Mouse (Mus musculus): ENCODE measurements around the gene Clybl. TPM values are rescaled to one million over a fixed set of nuclear protein-coding genes. Genes with fewer than 3 reads are reported as not detected.
A peak's percentile ranks its signal among the peaks of the same experiment; 100 is the strongest.

Clybl gene
- polyA plus RNA-seq (2015; fragmentation: Nextera tagmentation; extraction: Ambion mirVana) = 25.4 and 27.2 TPM in 2 replicates

DNA sequence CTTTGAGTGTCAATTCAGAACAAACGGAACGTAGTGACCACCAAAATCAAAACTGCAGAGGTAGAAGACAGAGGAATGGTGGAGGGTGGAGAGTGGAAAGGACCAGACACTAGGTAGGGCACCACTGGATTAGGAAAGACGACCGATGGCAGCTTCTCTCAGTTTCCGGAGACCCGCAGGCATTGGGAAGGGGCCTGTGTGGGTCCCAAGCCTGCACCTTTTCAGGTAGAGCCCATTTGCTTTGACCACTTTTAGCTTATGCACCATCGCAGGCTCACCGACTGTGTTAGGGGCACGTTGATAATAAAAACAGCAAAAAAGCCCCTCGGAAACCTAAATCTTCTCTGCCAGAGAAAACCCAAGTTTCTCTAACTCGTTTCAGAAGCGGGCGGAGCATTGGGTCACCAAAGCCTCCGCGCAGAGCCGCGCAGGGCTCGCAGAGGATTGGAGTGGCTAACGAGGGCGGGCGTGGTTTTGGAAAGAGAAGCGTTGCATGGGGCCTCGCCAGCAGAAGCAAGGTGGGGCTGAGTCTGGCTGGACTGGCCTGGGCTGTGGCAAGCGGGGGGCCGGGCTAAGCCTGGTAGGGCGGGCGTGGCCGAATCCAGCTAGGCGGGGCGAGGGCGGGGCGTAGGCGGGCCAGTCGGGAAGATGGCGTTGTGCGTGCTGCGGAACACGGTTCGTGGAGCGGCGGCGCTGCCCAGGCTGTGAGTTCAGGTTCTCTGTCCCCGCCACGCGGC is at the start of gene Clybl:
Clybl (plus strand) TSS at position 627 of the 737 bp plus-strand sequence.
- H3K27ac ChIP-seq = no peak within 1 kb of the TSS
- H3K4me3 ChIP-seq (replicated peaks) = peak within 1 kb of the TSS; percentile 74

DNA sequence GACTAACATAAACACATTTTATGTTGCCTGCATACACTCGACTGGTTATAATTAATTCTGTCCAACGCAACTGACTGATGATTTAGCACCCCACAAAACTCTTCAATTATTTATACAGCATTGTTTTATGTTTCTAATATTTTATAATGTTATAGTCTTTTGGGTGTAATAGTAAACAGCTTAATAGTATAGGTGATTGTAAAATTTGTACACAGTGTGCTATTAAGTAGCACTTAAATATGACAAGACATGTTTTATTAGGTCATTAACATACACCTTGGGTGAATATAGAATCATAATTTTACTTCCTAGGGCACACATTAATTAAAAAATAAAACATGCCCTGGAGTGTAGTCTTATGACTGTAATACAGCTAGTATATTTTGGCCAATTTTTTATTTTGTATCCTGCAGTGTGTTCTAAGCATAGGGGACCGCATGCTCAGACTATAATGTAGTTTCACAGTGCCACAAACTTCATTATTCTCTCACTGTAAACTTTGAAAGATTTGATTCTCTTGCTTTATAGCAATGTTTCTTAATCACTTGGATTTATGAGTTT is 45.1 kb upstream of the Clybl start:
- Histone ChIP-seq H3K4me3 (replicated peaks) (no peak overlapping the region), H3K4me2 (no peak overlapping the region), H3K27me3 (no peaks in the 10 kb centered on the region), H3K9me3 (replicated peaks) (no peaks in the 10 kb centered on the region), H3K9ac (no peak overlapping the region), H3K4me1 (no peaks in the 10 kb centered on the region), H3K36me3 (peaks cover 61% of the 10 kb centered on the region), H3K27ac (no peak overlapping the region)
- no peak for ATAC-seq (replicated peaks; ENCODE audit: low FRiP score)
- WGBS = 83% methylated on average over 3 of the region's 3 CpGs

More for the DNA sequence above, at the start of gene Clybl:
- H3K9ac ChIP-seq = peak within 1 kb of the TSS; percentile 68
- H3K4me1 ChIP-seq = no peaks in the 10 kb centered on the region; the same call in 1 of the 2 replicates
- H3K36me3 ChIP-seq = no peaks in the 10 kb centered on the region
- 3% methylated on average over 45 of the region's 45 CpGs for WGBS
- 0 out of 2 replicates have a peak, but pooled peaks cover 2% of the 10 kb centered on the region for H3K27me3 ChIP-seq
- H3K4me2 ChIP-seq = peak within 1 kb of the TSS; percentile 71
- H3K9me3 ChIP-seq (replicated peaks) = no peaks in the 10 kb centered on the region
- ATAC-seq (replicated peaks; ENCODE audit: low FRiP score) = peak; percentile 99

DNA sequence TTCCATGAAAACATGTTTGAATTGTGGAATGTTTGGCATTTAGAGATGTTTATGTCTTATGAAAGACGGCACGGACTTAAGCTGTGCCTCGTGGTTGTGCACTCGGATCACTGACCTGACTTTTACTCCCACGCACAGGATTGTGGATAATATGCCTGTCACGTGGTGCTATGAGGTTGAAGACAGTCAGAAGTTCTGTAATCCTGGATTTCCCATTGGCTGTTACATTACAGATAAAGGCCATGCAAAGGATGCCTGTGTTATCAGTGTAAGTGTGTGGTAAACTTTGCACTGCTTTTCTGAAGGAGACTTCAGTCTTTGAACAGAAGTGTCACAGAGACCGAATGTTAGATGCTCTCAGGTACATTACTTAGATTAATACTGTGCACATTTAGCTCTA is 44.3 kb upstream of the Clybl start:
- H3K27ac ChIP-seq = no peak overlapping the region
- no peaks in the 10 kb centered on the region for H3K27me3 ChIP-seq
- H3K9me3 ChIP-seq (replicated peaks) = no peaks in the 10 kb centered on the region
- WGBS = 64% methylated on average over 7 of the region's 7 CpGs
- H3K36me3 ChIP-seq = peaks cover 62% of the 10 kb centered on the region
- H3K4me2 ChIP-seq = no peak overlapping the region
- no peaks in the 10 kb centered on the region for H3K4me1 ChIP-seq
- H3K9ac ChIP-seq = no peak overlapping the region
- H3K4me3 ChIP-seq (replicated peaks) = no peak overlapping the region
- ATAC-seq (replicated peaks; ENCODE audit: low FRiP score) = no peak

DNA sequence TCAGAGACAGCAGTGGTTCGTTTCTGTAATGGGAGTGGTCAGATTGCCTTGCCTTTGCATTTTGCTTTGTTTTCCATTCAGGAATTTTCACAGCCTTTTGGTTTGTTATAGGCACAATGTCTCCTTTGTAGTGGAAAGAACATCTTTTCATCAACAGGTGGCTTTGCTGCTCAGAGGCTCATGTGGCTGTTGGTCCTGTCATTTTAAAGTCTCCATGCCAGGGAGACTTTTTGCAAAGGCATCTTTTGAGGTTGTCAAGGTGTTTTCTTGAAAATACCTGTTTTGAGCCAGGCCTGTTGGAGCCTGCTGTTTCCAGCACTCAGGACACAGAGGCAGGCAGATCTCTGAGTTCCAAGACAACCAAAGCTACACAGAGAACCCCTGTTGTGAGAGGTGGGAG is 41.4 kb upstream of the Clybl start:
- Histone ChIP-seq H3K4me3 (replicated peaks) (no peak overlapping the region), H3K9me3 (replicated peaks) (no peaks in the 10 kb centered on the region), H3K4me1 (no peaks in the 10 kb centered on the region), H3K36me3 (peaks cover 77% of the 10 kb centered on the region), H3K4me2 (no peak overlapping the region), H3K27ac (no peak overlapping the region), H3K9ac (no peak overlapping the region), H3K27me3 (no peaks in the 10 kb centered on the region)
- WGBS = 65% methylated on average over 1 of the region's 1 CpGs
- ATAC-seq (replicated peaks; ENCODE audit: low FRiP score) = no peak

DNA sequence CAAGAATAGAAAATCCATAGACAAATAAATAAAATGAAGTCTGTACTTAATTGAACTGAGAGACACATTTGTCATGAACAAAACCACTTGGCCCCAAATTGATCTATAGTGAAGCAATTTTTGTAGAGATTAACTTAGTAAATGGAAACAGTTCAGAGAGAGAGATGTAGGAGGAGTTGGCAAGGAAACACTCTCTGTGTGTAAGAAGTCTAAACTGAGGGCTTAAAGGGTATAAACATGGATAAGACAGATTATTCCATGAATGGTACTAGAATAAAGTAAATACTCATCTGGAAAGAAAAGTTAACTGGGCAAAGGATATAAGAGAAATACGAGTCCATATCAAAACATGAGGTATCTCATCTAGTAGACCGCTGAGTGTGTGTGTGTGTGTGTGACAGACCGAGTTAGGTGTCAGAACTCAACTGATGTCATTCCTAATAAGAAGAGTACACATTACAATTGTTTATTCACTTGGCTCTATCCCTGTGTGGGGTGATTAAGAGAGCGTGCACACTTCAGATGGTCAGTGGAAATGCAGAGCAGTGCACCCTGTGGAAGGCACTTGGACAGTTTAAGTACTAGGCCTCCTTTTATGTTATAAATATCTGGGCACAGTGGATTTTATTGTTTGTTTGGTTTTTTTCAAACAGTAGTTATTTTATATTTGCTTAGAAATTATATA is 37.8 kb upstream of the Clybl start:
- H3K4me3 ChIP-seq (replicated peaks) = no peak overlapping the region
- H3K36me3 ChIP-seq = peaks cover 93% of the 10 kb centered on the region
- no peak overlapping the region for H3K27ac ChIP-seq
- ATAC-seq (replicated peaks; ENCODE audit: low FRiP score) = no peak
- H3K27me3 ChIP-seq = no peaks in the 10 kb centered on the region
- no peak overlapping the region for H3K9ac ChIP-seq
- no peaks in the 10 kb centered on the region for H3K9me3 ChIP-seq (replicated peaks)
- H3K4me2 ChIP-seq = no peak overlapping the region
- WGBS = 91% methylated on average over 4 of the region's 4 CpGs
- H3K4me1 ChIP-seq = no peaks in the 10 kb centered on the region

DNA sequence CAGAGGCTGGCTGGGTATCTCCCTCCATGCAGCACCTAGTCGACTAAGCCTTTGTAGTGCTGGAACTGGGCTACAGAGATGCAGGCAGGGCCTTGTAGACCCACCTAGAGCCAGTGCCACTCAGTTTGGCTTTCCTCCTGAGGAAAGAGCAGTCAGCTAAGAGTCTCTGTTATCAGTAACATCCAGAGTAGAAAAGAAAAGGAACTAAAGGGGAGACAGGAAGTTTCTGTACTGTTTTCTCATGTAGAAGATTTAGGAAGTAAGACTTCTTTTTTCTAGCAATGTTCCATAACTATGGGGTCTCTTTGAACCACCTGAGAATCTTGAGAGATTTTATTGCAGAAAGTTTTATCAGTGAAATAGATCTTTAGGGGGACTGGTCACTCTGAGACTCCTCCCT is 36.1 kb upstream of the Clybl start:
- Histone ChIP-seq H3K9ac (no peak overlapping the region), H3K36me3 (peaks cover 96% of the 10 kb centered on the region), H3K4me3 (replicated peaks) (no peak overlapping the region), H3K9me3 (replicated peaks) (no peaks in the 10 kb centered on the region), H3K4me2 (no peak overlapping the region), H3K27me3 (no peaks in the 10 kb centered on the region), H3K27ac (no peak overlapping the region), H3K4me1 (no peaks in the 10 kb centered on the region)
- ATAC-seq (replicated peaks; ENCODE audit: low FRiP score) = no peak
- WGBS = 74% methylated on average over 1 of the region's 1 CpGs

DNA sequence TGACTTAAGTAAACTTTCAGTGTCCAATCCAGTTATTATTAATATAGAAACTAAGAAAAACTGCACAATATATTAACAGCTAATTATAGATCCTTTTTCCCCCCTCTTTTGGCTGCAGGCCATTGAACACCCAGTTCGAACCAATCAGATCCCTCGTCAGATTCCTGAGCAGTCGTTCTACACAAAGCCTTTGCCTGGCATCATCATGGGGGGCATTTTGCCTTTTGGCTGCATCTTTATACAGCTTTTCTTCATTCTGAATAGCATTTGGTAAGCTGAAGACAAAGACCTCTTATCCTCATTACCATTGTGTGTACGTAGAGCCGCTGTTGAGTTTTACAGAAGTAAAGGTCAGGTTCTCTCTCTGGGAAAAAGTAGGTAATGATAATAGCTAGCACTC is 30.9 kb upstream of the Clybl start:
- Histone ChIP-seq H3K4me1 (no peaks in the 10 kb centered on the region), H3K36me3 (peaks cover 95% of the 10 kb centered on the region), H3K27ac (no peak overlapping the region), H3K4me3 (replicated peaks) (no peak overlapping the region), H3K9me3 (replicated peaks) (no peaks in the 10 kb centered on the region), H3K4me2 (no peak overlapping the region), H3K9ac (no peak overlapping the region), H3K27me3 (no peaks in the 10 kb centered on the region)
- 89% methylated on average over 5 of the region's 5 CpGs for WGBS
- ATAC-seq (replicated peaks; ENCODE audit: low FRiP score) = no peak

DNA sequence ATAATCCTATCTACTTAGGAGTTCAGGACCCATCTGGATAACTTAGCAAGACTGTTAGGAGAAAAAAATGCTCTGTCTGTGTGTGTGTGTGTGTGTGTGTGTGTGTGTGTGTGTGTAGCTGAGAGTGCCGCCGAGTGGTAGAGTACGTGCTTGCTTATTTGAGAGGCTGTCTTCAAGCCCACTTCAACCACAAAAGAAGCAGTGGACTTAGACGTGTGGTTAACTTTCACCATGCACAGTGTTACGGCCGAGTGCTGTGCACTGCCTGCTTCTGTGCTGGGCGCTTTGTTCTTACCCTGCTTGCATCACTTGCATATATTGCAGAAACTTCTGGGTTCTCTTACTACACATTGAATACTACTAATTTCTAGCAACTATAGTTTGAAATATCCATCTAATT is 23.8 kb upstream of the Clybl start:
- H3K27ac ChIP-seq = no peak overlapping the region
- no peak overlapping the region for H3K4me2 ChIP-seq
- no peaks in the 10 kb centered on the region for H3K27me3 ChIP-seq
- H3K4me3 ChIP-seq (replicated peaks) = no peak overlapping the region
- H3K36me3 ChIP-seq = peaks cover 81% of the 10 kb centered on the region
- H3K4me1 ChIP-seq = 0 out of 2 replicates have a peak, but pooled peaks cover 3% of the 10 kb centered on the region
- 94% methylated on average over 7 of the region's 7 CpGs for WGBS
- no peak overlapping the region for H3K9ac ChIP-seq
- no peak for ATAC-seq (replicated peaks; ENCODE audit: low FRiP score)
- no peaks in the 10 kb centered on the region for H3K9me3 ChIP-seq (replicated peaks)

DNA sequence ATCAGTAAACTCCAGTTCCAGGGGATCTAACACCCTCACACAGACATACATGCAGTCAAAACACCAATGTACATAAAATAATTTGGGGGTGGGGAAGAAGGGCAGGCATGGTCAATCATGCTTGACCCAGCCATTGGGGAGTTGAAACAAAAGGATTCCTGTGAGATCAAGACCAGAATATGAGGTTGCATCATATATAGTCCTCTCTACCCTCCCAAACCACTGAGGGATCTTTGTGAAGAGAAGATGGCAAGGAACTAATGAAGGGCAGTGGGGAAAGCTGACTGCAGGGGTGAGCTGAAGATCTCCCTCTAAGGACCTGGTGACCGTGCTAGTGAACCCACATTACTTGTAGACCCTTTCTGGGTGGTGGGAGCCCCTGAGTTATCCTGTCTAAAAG is 20.6 kb upstream of the Clybl start:
- H3K36me3 ChIP-seq = peaks cover 55% of the 10 kb centered on the region
- no peak overlapping the region for H3K27ac ChIP-seq
- no peak for ATAC-seq (replicated peaks; ENCODE audit: low FRiP score)
- 96% methylated on average over 1 of the region's 1 CpGs for WGBS
- no peaks in the 10 kb centered on the region for H3K27me3 ChIP-seq
- 0 out of 2 replicates have a peak, but pooled peaks cover 3% of the 10 kb centered on the region for H3K4me1 ChIP-seq
- H3K9ac ChIP-seq = no peak overlapping the region
- no peak overlapping the region for H3K4me2 ChIP-seq
- H3K9me3 ChIP-seq (replicated peaks) = no peaks in the 10 kb centered on the region
- no peak overlapping the region for H3K4me3 ChIP-seq (replicated peaks)

DNA sequence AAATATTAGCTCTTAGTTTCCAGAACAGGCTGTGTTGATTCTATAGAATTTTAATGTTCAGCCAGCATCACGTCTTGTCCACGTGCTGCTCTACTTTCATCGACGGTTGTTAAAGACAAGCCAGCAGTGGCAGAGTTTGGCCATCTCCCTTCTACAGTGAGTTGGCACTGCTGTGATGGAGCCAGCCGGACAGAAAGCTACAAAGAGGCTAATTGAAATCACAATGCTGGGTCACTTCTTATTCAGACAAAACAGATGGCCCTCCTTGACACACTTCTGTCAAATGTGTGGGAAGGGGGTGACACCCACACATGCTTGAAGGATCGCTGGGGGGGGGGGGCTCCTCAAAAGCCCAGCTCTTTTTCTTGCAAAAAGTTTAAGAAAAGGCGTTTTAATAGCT is 12.6 kb upstream of the Clybl start:
- no peak for ATAC-seq (replicated peaks; ENCODE audit: low FRiP score)

DNA sequence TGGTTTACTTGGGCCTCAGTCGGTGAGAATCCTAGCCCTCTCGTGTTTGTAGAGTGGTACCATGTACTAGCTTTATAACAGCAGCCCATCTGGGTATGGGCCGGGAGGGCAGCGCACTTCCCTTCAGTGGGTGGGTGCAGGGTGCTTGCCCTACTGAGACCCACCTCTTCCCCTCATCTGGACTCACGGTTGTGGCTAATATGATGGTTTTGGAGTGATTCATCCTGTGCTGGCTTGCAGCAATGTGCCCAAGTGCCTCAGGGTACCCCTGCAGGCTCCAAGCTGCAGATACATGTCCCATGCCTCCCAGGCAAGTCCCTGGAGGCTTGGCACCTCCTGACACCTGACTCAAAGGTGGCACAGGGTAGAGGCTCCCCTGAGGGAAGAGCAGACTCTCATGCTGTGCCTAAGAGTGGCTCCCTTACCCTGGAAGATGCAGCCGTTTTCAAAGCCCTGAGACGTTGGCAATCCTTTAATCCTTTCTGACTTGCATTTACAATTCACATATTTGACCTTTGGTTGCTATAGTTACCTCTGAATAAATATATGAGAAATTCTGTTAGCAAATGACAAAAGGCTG is 11.2 kb upstream of the Clybl start:
- Histone ChIP-seq H3K4me3 (replicated peaks) (no peak overlapping the region), H3K27me3 (no peaks in the 10 kb centered on the region), H3K27ac (no peak overlapping the region), H3K36me3 (no peaks in the 10 kb centered on the region), H3K4me2 (no peak overlapping the region), H3K4me1 (peaks cover 10% of the 10 kb centered on the region; the same call in 1 of the 2 replicates), H3K9me3 (replicated peaks) (no peaks in the 10 kb centered on the region), H3K9ac (no peak overlapping the region)
- WGBS = 73% methylated on average over 7 of the region's 7 CpGs
- ATAC-seq (replicated peaks; ENCODE audit: low FRiP score) = no peak

More for the DNA sequence above, 12.6 kb upstream of the Clybl start:
- no peak overlapping the region for H3K27ac ChIP-seq
- H3K27me3 ChIP-seq = no peaks in the 10 kb centered on the region
- no peaks in the 10 kb centered on the region for H3K9me3 ChIP-seq (replicated peaks)
- peaks cover 10% of the 10 kb centered on the region; the same call in 1 of the 2 replicates for H3K4me1 ChIP-seq
- H3K4me3 ChIP-seq (replicated peaks) = no peak overlapping the region
- H3K36me3 ChIP-seq = no peaks in the 10 kb centered on the region
- 85% methylated on average over 7 of the region's 7 CpGs for WGBS
- no peak overlapping the region for H3K4me2 ChIP-seq
- H3K9ac ChIP-seq = no peak overlapping the region

DNA sequence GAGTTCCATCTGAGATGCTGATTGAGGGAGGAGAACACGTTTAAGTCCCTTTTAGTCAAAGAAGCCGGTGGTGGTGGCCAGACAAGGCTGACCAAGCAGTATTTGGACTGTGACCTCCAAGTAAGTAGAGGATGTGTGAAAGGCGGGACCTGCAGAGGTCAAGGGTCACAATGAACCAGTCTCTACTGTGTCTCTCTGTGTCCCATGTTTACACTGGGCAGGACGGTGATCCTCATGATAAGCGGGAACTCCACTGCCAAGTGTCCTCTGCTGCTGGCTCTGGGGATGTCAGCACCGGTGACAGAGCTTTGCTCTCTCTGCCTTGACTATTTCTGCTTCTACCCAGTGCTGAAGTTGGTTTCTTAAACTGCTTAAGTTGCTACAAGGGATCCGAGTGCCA is 10.5 kb upstream of the Clybl start:
- Histone ChIP-seq H3K27me3 (no peaks in the 10 kb centered on the region), H3K36me3 (no peaks in the 10 kb centered on the region), H3K4me3 (replicated peaks) (no peak overlapping the region), H3K4me2 (no peak overlapping the region), H3K4me1 (peaks cover 10% of the 10 kb centered on the region; the same call in 1 of the 2 replicates), H3K9ac (no peak overlapping the region), H3K9me3 (replicated peaks) (no peaks in the 10 kb centered on the region), H3K27ac (no peak overlapping the region)
- 0 out of 2 replicates have a peak, but pooled peaks have one; percentile 43 for ATAC-seq (replicated peaks; ENCODE audit: low FRiP score)
- 76% methylated on average over 7 of the region's 7 CpGs for WGBS

Measured in kidney, embryonic 15.5 days (tissue).